Mouse (Mus musculus): ENCODE measurements around the gene Gpld1.

DNA sequence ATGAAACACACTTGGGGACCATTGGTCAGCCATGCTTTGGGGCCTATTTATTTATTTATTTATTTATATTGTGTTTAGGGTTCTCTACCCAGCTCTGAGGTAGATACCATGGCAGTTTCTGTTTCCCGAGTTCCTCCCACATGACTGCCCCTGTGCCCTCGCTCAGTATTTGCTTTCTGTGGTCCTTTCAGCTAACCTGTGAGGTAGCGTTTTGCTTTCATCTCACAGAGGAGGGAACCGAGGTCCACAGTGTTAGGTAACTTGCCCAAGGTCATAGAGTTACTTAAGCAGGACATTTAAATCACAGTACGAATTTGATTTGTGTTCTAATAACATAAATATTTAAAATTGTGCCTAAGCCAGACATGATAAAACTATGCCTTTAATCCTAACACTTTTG, 4.2 kb downstream of the Gpld1 start:
- no peak for TF ChIP-seq CEBPB (IDR thresholded peaks at IDR 0.05; ENCODE audit: insufficient read depth, poor library complexity, severe bottlenecking)
- TF ChIP-seq TCF12 (IDR thresholded peaks at IDR 0.05; ENCODE audit: insufficient read depth, poor library complexity, severe bottlenecking), result no peak
- TF ChIP-seq MYOG (IDR thresholded peaks at IDR 0.05; ENCODE audit: control insufficient read depth in 1 of 3, insufficient read depth in 1 of 3, insufficient read length in 2 of 3, low read depth in 2 of 3), result no peak
- no peak for TF ChIP-seq SRF (IDR thresholded peaks at IDR 0.05; ENCODE audit: control insufficient read depth, insufficient read length, low read depth)
- no peak for TF ChIP-seq POLR2A (IDR thresholded peaks at IDR 0.05; ENCODE audit: insufficient read length, low read depth)
- no peak for TF ChIP-seq MAX (IDR thresholded peaks at IDR 0.05; ENCODE audit: low read depth)
- no peak for TF ChIP-seq MYOD1 (IDR thresholded peaks at IDR 0.05; ENCODE audit: control insufficient read depth in 1 of 3, insufficient read length in 2 of 3, low read depth in 2 of 3)
- no peak for TF ChIP-seq USF1 (IDR thresholded peaks at IDR 0.05; ENCODE audit: low read depth)
- no peak for TF ChIP-seq POLR2AphosphoS2 (IDR thresholded peaks at IDR 0.05; ENCODE audit: insufficient read length, low read depth)
- no peak for TF ChIP-seq REST (IDR thresholded peaks at IDR 0.05; ENCODE audit: insufficient read depth, insufficient read length)
- TF ChIP-seq E2F4 (IDR thresholded peaks at IDR 0.05; ENCODE audit: insufficient read depth), result no peak
